Mouse (Mus musculus) liver, adult 2 months (tissue): ENCODE measurements at regions not wholly inside any gene's neighbourhood (a gene's known extent, or its start where the extent isn't known, plus 50 kb on each side); places are given as distances from the start of the nearest gene placed in this dataset.
"Not testable (repeated sequence)": the region's sequence is repeated elsewhere in the genome, so short reads cannot be mapped to it uniquely, and the experiment has no call there.

Source experiments
- CTCF ChIP-seq: fragments of 200-500 bp; IDR thresholded peaks from 2 replicates; pipeline ENCODE4 v1.5.1; 2011; ENCODE audit warnings: low read depth, low read length, control low read depth
- POLR2A ChIP-seq: fragments of 200-500 bp; IDR thresholded peaks from 2 replicates; pipeline ENCODE4 v1.6.1; 2011; ENCODE audit warnings: low read length, control low read depth; ENCODE audit not compliant: insufficient read depth; ENCODE audit errors: extremely low read depth

GRCm38 (mm10) chr6:67674717-67675116 lies 139.1 kb upstream of the Tacstd2 start:
- not testable (repeated sequence) for TF ChIP-seq CTCF, POLR2A
